Mouse (Mus musculus) common myeloid progenitor, adult 5-6 weeks (primary cell): ENCODE results near the gene Tnc. TPM values are rescaled to one million over a fixed set of nuclear protein-coding genes. Genes with fewer than 3 reads are reported as not detected.

Source experiments
- ATAC-seq: replicated peaks from 2 replicates; pipeline ENCODE4 v1.8.0; 2016; ENCODE audit warnings: low read depth, mild to moderate bottlenecking, moderate TSS enrichment, inconsistent platforms; ENCODE audit not compliant: poor library complexity, severe bottlenecking
- total RNA-seq: library from RNA; stranded (forward); fragments of 200-1000, 187-1606 nt; gene quantifications from 2 replicates; pipeline ENCODE4 v1.2.3, GENCODE M21; 2017

Gene Tnc
- total RNA-seq, result 0.05 TPM in 2 replicates

DNA sequence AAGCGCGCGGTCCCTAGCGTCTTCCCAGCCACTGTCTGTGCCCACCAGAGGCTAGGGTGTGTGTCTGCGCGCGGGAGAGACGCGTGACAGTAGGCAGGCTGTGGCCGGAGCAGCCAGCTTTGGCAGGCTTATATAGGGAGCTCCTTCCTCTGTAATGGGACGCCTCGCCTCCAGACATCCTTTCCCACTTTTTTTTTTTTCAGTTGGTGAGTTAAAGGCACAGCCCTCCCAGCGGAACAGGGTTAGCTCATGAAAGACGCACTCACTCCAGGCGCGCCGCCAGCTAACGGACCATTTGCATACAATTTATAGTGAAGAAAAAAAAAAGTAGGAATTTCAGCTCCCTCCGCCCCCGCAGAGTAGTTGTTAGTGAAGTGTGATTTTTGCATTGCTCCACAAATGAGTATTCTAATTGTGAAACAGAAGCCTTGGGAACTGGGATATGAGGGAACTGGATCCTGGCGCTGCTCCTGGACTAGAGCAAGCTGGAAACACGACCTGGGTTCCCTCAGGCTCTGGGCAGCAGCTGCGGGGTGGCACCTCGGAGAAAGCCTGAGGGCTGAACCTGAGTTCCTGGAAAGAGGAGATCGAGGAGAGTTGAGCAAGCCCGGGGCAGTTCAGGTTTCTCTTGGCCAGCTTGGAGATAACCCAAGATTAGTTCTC lies at the start of gene Tnc:
Gene Tnc (minus strand): TSS at position 185 of the 663 bp plus-strand sequence.
- ATAC-seq, result no peak

DNA sequence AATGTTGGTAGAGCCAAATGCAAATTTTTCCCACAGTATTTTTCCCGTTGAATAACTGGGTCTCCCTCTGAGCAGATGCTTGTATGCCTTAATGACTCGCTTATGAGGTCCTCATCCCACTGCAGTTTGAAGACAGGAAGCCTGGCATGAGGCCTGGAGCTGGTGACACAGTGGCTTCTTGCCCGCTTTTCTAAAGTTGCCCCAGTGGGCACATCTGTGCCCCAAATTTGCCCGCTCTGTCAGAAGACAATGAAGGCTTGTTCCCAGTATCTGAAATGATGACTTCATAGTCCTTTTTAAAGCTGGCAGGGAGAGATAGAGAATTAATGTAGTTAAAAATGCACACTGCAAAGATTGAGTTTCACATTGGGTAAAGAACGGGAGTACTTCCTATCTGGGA lies 47.4 kb upstream of the Tnc start:
- ATAC-seq, result no peak

DNA sequence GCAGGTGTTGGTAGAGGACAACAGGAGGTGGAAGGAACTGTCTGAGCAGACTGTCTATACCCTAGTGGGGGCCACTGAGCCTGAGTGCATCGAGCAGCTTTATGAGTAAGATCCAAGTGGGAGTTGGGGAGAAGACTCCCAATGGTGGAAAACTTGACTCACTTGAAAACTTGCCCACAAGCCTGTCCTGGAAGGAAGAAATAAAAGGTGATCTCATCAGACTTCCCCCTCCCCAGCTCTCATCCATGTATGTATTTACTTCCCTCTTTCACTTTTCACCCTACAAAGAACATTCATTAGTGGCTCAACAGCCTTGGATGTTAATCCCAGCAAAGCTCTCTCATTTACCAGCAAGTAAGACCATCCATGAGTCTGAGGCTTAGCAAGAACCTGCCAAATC lies 46.0 kb upstream of the Tnc start:
- peak; percentile 39; the same call in 1 of the 2 replicates for ATAC-seq

GRCm38 (mm10) chr4:64089378-64089777 lies 42.6 kb upstream of the Tnc start:
- no peak for ATAC-seq

- ATAC-seq, result no peak
Measured at GRCm38 (mm10) chr4:64087675-64088074, 40.9 kb upstream of the Tnc start.

DNA sequence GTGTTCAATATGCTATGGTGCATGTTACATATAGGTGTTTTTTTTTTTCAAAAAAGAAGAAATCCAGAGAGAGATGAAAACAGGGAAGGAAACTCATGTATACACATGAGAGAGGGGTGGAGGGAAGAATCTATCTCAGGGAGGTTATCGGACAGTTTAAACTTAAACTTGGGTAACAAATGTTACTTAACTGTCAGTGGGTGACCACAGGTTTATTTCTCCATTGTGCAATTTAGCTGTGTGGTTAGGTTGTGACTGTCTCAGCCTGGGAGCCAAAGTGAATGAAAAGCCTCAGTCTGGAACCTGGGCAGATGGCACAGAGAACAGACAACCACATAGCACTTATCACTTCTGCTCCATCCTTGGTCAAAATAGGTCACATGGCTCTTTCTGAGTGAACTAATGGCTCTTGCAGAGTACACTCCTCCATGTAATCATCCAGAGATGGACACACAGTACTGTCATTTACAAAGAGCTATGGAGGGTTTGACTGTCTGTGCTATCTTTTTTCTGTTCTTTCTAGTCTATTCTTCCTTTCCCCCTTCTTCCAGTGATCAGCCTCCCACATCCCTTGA lies 39.3 kb upstream of the Tnc start:
- peak; percentile 94 for ATAC-seq

- no peak for ATAC-seq
Measured at GRCm38 (mm10) chr4:64083858-64084257, 37.0 kb upstream of the Tnc start.

- no peak for ATAC-seq
Measured at GRCm38 (mm10) chr4:64078029-64078619, 31.3 kb upstream of the Tnc start.

- ATAC-seq, result no peak
Measured at GRCm38 (mm10) chr4:64076349-64077025, 29.7 kb upstream of the Tnc start.

DNA sequence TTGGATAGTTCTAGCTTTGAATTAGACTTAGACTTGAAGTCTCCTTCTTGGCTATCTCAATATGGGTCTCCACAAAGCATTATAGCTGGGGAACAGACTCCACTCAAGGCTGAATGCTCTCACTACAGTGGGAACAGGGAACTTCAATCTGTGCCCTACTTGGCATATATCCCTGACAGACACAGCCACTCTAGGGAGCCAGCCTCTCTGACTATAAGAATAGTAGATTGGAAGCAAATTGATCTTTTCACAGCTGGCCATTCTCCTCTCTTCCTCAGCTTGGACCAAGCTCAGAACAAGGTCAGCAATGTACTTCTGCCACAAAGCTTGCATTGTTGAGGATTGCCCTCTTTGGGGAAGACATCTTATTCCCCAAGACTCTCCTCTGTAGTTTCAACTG lies 27.9 kb upstream of the Tnc start:
- ATAC-seq, result no peak

- no peak for ATAC-seq
Measured at GRCm38 (mm10) chr4:64067394-64067793, 20.6 kb upstream of the Tnc start.

- no peak for ATAC-seq
Measured at GRCm38 (mm10) chr4:64065266-64065665, 18.5 kb upstream of the Tnc start.

DNA sequence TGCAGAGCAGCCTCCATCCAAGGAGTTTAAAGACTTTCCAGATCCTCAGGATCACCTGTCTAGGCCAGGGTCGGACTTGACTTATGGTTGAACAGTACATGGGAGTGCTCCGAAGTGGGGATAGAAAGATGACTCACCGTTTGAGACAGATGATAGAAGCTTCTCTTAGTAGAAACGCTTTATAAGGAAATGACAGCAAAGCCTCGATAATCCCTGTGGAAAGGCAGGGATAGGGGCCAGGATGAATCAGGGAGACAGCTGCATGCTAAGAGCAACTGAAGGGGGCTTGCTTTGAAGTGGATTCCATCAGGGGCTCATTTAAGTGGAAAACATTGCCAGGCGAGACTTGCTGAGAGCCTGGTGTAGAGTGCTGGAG lies 12.0 kb upstream of the Tnc start:
- no peak for ATAC-seq

- ATAC-seq, result no peak
Measured at GRCm38 (mm10) chr4:64058048-64058855, 11.4 kb upstream of the Tnc start.

DNA sequence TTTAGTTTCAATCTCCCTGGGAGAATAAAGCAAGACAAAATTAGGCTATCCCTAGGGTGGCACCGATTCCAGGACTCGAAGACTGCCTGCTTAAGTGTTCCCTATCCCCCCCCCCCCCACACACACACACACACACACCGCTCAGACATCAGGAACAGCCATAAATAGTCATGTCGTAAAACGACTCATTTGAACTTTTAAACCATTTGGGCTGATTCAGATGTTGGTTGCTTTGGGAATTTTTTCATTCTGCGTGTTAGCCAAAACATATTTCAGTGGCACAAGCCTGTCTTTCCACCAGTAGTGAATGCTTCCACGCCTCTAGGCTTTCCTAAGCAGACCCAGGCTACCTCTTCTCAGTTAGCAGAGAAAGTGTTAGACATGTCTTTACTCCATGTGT lies 1.4 kb upstream of the Tnc start:
- ATAC-seq, result no peak

DNA sequence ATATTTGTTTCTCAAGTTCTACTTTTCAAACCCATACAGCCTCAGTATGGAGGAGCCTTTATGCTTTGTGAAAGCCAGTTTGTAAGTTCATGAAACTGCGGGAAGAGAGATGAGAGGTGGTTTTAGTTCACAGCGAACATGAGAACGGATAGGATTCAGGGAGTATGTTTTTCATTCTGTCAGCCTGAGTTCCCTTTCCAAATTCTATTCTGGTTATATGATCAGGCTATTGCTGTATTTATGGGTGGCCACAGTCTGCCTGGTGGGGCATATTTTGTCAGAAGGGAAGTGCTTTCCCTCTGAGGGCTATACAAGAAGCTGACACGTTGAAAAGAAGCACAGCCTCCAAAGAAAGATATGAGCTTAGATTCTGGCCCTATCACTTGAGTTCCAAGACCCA lies 2.9 kb downstream of the Tnc start:
- ATAC-seq, result no peak

DNA sequence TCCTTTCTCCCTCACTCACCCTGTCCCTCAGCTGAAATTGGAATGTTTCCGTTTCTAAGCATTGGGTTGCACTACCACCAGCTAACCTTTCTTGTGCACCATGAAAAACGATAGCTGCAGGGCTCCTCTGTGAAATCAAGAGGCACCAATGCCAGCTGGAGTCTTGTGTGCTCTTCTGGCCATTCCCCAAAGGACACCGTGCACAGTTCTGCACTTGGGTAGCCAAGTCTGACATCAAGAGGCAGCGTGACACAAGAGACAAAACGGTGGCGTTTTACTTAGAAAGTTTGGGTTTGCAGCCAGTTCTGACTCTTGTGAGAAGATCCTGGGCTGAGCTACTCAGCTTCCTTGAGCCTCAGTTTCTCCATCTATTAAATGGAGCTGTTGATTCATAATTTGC lies 3.4 kb downstream of the Tnc start:
- ATAC-seq, result no peak

- ATAC-seq, result no peak
Measured at GRCm38 (mm10) chr4:64039091-64039490, 7.7 kb downstream of the Tnc start.

DNA sequence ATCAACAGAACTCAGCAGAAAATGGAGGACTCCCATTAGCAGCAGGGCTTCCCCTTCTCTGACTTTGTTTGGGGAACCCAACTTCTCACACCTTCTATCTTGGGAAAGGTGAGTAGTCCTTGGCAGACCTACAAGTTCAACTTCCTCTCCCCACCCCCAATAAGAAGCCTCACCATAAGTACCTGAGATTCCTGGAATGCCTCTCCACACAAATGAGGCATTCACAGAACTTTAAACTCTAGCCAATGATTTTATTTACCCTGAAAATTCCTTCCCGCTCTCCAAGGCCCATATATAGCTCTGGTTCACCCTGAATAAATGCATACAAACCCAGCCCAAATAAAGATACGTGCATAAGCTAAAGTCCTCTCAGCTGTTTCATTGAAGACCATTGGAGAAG lies 9.3 kb downstream of the Tnc start:
- ATAC-seq, result no peak

DNA sequence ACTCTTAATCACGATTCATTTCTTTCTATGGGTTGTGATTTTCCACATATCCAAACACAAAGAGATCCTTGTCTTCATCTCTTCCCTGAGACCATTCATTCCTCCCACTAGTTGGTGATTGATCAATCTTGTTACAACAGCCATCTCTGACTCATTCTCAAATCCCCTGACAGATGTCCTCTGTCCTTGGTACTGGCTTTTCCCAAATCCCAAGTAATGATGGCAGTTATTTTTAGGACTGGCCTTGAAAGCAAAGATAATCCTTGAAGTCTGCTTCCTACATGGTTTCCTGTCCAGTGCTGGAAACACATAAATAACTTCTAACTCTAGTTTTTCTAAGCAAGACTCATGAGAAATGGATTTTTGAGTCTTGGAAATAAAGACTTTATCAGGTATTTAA lies 12.1 kb downstream of the Tnc start:
- ATAC-seq, result no peak

- ATAC-seq, result no peak
Measured at GRCm38 (mm10) chr4:64033191-64033590, 13.6 kb downstream of the Tnc start.
